Mouse (Mus musculus) left cerebral cortex, adult 2 months (tissue): ENCODE results near the gene Hacd3. TPM values are rescaled to one million over a fixed set of nuclear protein-coding genes. Genes with fewer than 3 reads are reported as not detected.

Source experiments
- DNase-seq, 2 experiments: peaks; one replicate each; pipeline ENCODE4 v3.0.0; 2021 to 2022; ENCODE audit warnings: low spot score in 2 of 2, mixed read lengths in 1 of 2; ENCODE audit errors: extremely low spot score in 1 of 2
- H3K27ac ChIP-seq: fragments of 200-600 bp; 2 replicates; pipeline ENCODE4 v1.8.1; 2022
- H3K4me3 ChIP-seq: fragments of 200-600 bp; 2 replicates; pipeline ENCODE4 v1.8.1; 2022
- CTCF ChIP-seq: fragments of 200-600 bp; IDR thresholded peaks from 2 replicates; pipeline ENCODE4 v1.8.1; 2022; ENCODE audit warnings: antibody characterized with exemption, mild to moderate bottlenecking, moderate library complexity
- intact Hi-C: fragments of 180-260 bp; cut with DNase I; formaldehyde crosslinking; loops from one replicate; pipeline ENCODE4 v1.15.1; 2025
- long read RNA-seq, 2 experiments: library from polyadenylated mRNA; stranded (forward); transcript quantifications; one replicate each; pipeline ENCODE4 v2.0.0; 2021; ENCODE audit warnings: borderline mapping rate in 2 of 2
- total RNA-seq, 2 experiments: library from RNA; stranded (reverse); gene quantifications; 2 replicates each; pipeline ENCODE4 v1.2.3; 2021

Gene Hacd3
- total RNA-seq: 100 to 1,000 TPM; 148 to 158 TPM
- long read RNA-seq, experiment 1, transcript Hacd3-201 (11 exons, 2,709 nt): major isoform, 222 of 241 reads
- long read RNA-seq, experiment 1, partial matches to known transcripts: 9 of 241 reads
- long read RNA-seq, experiment 1, other reads (novel, unspliced or antisense): 10 of 241 reads
- long read RNA-seq, experiment 2, transcript Hacd3-201 (11 exons, 2,709 nt): major isoform, 130 of 145 reads
- long read RNA-seq, experiment 2, partial matches to known transcripts: 3 of 145 reads
- long read RNA-seq, experiment 2, other reads (novel, unspliced or antisense): 12 of 145 reads

DNA sequence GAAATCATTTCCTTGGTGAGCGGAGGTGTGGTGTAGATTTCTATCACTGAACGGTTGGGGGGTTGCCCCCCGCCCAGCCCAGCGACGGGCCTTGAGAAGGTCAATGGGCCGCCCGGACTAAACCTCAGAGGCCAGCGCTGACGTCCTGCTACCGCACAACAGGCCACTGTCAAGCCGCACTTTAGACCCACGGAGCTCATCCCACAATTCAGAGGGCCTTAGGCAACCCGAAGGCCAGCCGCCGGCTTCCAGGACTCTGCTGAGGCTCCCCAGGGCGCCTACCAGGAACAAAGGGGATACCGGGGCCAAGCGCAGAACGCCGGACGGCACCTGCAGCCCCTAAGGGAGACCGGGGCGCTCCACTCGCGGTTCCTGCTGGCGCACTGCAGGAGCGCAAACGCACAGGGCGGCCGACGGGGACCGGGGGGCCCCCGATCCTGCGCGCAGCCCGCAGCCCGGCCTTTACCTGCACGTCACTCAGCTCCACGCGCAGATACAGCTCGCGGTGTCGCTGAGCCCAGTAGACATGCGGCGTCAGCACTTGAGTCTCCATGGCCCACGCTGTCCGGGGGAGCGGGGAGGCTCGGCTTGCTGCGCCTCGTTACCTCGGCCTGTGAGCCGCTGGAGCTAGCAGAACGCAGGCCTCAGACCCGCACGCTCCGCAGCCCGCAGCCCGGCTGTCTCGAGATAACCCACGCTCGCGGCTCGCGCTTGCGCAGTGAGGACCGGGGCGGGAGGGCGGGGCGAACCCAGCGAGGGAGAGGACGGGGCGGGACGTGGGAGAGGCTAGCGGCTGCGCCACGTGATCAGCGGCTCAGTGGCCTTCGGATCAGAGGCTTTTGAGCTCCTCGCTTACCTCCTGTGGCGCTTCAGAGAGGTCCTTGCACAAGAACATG lies at the start of gene Hacd3:
Hacd3 (minus strand) TSS at position 703 of the 896 bp plus-strand sequence.
- H3K27ac ChIP-seq: peak within 1 kb of the TSS; percentile 97
- peak within 1 kb of the TSS; percentile 88 for H3K4me3 ChIP-seq
- TF ChIP-seq CTCF: no peak
- intact Hi-C loops: no loop called here
- peak; percentile 88 to 90 for DNase-seq

GRCm38 (mm10) chr9:65070587-65070986 lies 49.1 kb upstream of the Hacd3 start:
- intact Hi-C loops: no loop called here
- DNase-seq: no peak
- no peak overlapping the region for H3K27ac ChIP-seq
- TF ChIP-seq CTCF: no peak
- H3K4me3 ChIP-seq: no peak overlapping the region

DNA sequence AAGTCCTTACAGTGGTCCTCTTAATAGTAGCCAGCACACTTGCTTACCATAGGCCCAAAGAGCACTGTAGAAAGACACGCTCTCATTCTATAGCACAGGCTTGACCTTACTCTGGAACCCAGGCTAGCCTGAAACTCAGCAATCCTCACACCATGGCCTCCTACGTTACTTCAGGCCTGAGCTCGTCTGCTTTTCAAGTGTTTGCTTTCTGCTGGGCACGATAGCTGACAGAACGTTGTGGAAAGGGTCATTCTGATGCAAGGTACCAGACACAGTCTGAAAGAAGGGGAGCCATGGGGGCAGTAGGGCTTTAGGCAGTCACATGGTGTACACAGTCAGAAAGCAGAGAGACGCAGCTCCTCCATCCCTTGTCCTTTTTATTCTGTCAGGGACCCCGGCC lies 42.8 kb upstream of the Hacd3 start:
- Histone ChIP-seq H3K27ac (no peak overlapping the region), H3K4me3 (no peak overlapping the region)
- DNase-seq: no peak
- intact Hi-C loops: loop anchor here (10.0 kb wide), 1 partner anchor 251 kb away; no protein-coding TSS in a partner anchor
- TF ChIP-seq CTCF: no peak

DNA sequence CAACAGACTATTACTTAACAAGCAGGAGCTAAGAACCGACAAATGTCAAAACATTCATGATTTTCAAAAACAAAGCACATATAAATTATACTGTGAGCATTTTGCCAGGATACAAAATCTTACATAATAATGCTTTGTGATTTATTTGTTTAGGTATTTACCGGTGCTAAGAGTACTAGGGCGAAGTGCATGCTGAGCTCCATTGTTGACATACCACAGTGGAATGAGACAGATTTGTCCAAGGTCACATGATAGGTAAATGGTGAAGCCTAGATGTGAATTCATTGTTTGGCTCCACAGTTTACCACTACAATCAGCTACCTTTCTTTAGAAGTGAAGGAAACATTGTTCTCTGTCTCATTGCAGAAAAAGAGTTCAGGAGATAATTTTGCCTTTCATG lies 29.5 kb upstream of the Hacd3 start:
- Histone ChIP-seq H3K27ac (no peak overlapping the region), H3K4me3 (no peak overlapping the region)
- TF ChIP-seq CTCF: no peak
- intact Hi-C loops: no loop called here
- DNase-seq: no peak

- no peak for TF ChIP-seq CTCF
- intact Hi-C loops: no loop called here
- Histone ChIP-seq H3K4me3 (no peak overlapping the region), H3K27ac (no peak overlapping the region)
- no peak for DNase-seq
These were observed 27.9 kb upstream of the Hacd3 start for GRCm38 (mm10) chr9:65049422-65049821.

GRCm38 (mm10) chr9:65046993-65047392 lies 25.5 kb upstream of the Hacd3 start:
- no peak for DNase-seq
- TF ChIP-seq CTCF: no peak
- H3K4me3 ChIP-seq: no peak overlapping the region
- no peak overlapping the region for H3K27ac ChIP-seq
- intact Hi-C loops: no loop called here

DNA sequence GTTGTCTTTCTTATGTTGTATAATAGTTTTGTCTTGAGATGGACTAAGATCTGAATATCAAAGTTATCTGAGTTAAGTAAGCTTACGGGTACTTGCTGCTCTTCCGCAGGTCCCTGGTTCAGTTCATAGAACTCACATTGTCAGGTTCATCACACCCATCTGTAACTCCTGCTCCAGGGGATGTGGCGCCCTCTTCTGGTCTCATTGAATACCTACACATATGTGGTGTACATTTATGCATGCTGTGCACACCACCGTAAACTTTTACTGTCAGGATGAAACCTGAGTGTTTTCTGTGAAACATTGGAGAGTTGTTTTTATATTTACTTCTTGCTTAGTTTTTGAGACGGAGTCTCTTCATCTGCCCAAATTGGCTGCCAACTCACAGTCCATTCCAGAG lies 19.9 kb upstream of the Hacd3 start:
- peak; percentile 39 for TF ChIP-seq CTCF
- intact Hi-C loops: no loop called here
- DNase-seq: no peak
- H3K27ac ChIP-seq: no peak overlapping the region
- H3K4me3 ChIP-seq: no peak overlapping the region

GRCm38 (mm10) chr9:65036861-65037260 lies 15.4 kb upstream of the Hacd3 start:
- H3K4me3 ChIP-seq: no peak overlapping the region
- intact Hi-C loops: no loop called here
- no peak for DNase-seq
- H3K27ac ChIP-seq: peak overlapping the region; percentile 63
- TF ChIP-seq CTCF: no peak

DNA sequence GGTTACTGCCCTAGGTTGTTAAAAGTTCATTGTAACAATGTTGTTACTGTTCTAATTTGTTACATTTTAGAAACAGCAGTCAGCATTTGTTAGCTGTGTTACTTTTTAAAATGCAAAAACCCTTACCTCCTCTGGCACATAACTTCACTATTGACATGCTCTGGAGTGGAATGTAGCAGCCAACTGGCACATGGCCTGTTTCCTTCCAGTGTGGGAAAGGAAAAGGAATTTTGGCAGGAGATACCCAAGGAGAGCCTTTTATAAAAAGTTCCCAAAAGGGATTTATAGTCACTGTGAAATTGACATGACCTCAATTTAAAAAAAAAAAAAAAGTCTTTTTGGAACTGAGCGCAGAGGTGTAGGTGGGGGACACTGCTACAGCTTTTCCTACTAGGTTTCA lies 15.0 kb upstream of the Hacd3 start:
- DNase-seq: no peak
- intact Hi-C loops: no loop called here
- no peak for TF ChIP-seq CTCF
- H3K4me3 ChIP-seq: no peak overlapping the region
- H3K27ac ChIP-seq: peak overlapping the region; percentile 63; the same call in 1 of the 2 replicates

DNA sequence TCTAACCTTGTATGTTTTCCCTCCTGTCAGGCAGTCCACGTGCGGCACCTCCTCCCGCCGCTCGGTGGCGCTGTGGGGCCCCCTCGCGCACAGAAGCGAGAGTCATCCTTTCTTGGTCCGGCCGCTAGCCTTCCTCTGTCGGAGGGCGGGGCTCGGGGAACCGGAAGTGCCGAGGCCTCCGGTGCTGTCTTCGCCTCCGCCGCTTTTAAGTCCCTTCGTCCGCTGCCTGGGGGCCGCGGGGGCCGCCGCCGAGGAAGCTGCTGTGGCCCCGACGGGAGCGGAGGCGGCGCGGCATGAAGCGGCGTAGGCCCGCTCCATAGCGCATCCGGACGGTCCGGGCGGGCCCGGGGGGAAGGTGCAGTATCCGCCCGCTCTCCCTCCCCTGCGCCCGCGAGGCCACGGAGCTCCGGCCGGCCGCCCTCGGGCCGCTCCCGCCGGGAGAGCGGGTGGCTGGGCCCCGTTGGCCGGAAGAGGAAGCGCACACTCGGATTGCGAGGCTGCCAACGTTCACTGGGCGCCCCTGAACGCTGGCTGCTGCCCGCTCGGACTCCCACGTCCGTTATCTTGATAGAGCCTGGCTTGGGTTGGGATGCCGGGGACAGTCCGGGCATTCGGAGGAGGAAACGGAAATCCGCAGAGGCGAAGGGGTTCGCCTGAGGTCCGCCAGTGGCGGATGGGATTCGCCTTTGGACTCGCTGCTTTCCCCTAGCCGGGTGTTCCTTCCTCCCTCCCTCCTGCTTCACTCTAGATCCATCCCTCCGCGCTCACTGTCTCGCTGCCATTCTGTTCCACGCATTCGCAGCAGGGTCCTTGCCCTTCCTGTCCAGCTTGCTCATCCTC lies 11.0 kb upstream of the Hacd3 start, which contains the start of gene Dpp8:
Dpp8 (plus strand) TSS at position 146 of the 840 bp plus-strand sequence.
- peak within 1 kb of the TSS; percentile 98 for H3K27ac ChIP-seq
- intact Hi-C loops: loop anchor here (5.0 kb wide), 1 partner anchor 90 kb away; no protein-coding TSS in a partner anchor
- DNase-seq: peak; percentile 92
- peak within 1 kb of the TSS; percentile 77 for H3K4me3 ChIP-seq
- peak; percentile 99 for TF ChIP-seq CTCF

DNA sequence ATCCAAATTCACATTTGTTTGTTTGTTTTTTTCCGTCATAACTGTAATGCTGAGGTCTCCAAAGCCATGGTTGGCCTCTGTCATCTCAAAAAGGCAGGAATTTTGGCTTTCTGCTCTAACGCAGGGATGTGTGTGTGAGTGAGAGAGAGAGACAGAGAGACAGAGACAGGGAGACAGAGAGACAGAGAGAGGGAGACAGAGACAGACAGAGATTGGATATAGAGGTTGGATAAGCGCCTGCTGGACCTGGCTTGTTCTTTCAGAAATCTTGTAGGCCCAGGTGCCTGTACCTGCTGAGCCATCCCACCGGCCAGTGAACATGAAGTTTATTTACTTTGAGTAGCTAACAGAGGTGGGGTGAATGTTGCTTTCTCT lies 10.4 kb upstream of the Hacd3 start:
- H3K4me3 ChIP-seq: peak overlapping the region; percentile 77; the same call in 1 of the 2 replicates
- intact Hi-C loops: loop anchor here (5.0 kb wide), 1 partner anchor 90 kb away; no protein-coding TSS in a partner anchor
- TF ChIP-seq CTCF: no peak
- DNase-seq: no peak
- H3K27ac ChIP-seq: peak overlapping the region; percentile 98
